Mouse (Mus musculus): Measurements from ENCODE around the gene Taf3. TPM values are rescaled to one million over a fixed set of nuclear protein-coding genes. Genes with fewer than 3 reads are reported as not detected.

Gene Taf3
- polyA plus RNA-seq, 1 experiment from 2014 or later: 11.9 TPM

GRCm38 (mm10) chr2:9894836-9895593 lies 153.4 kb downstream of the Taf3 start:
- H3K36me3 ChIP-seq (ENCODE audit: control insufficient read depth, insufficient read depth, low read length): no peaks in the 10 kb centered on the region
- WGBS (ENCODE audit: insufficient replicate concordance): under 1% methylated on average over 19 of the region's 19 CpGs
- H3K27me3 ChIP-seq (ENCODE audit: control insufficient read depth, insufficient read depth, low read length): peaks cover 85% of the 10 kb centered on the region
- no peak overlapping the region for H3K27ac ChIP-seq (ENCODE audit: low read depth, low read length)
- no peak overlapping the region for H3K9ac ChIP-seq (ENCODE audit: low read depth, low read length)
- H3K4me3 ChIP-seq (ENCODE audit: low read depth, low read length): no peak overlapping the region
- peak overlapping the region; percentile 56; the same call in 1 of the 2 replicates for H3K4me2 ChIP-seq
- no peak for ATAC-seq (replicated peaks; ENCODE audit: insufficient number of reproducible peaks, low FRiP score, low TSS enrichment)
- no peaks in the 10 kb centered on the region for H3K9me3 ChIP-seq (replicated peaks; ENCODE audit: control insufficient read depth, low read length)
- peaks cover 3% of the 10 kb centered on the region; the same call in 1 of the 2 replicates for H3K4me1 ChIP-seq (ENCODE audit: control insufficient read depth, insufficient read depth, low read length)

- Histone ChIP-seq H3K4me2 (no peak overlapping the region), H3K9me3 (replicated peaks; ENCODE audit: control insufficient read depth, low read length) (no peaks in the 10 kb centered on the region), H3K27ac (ENCODE audit: low read depth, low read length) (no peak overlapping the region), H3K4me1 (ENCODE audit: control insufficient read depth, insufficient read depth, low read length) (peaks cover 7% of the 10 kb centered on the region; the same call in 1 of the 2 replicates), H3K27me3 (ENCODE audit: control insufficient read depth, insufficient read depth, low read length) (peaks cover 92% of the 10 kb centered on the region), H3K4me3 (ENCODE audit: low read depth, low read length) (no peak overlapping the region), H3K36me3 (ENCODE audit: control insufficient read depth, insufficient read depth, low read length) (no peaks in the 10 kb centered on the region), H3K9ac (ENCODE audit: low read depth, low read length) (no peak overlapping the region)
- WGBS (ENCODE audit: insufficient replicate concordance): under 1% methylated on average over 6 of the region's 6 CpGs
- ATAC-seq (replicated peaks; ENCODE audit: insufficient number of reproducible peaks, low FRiP score, low TSS enrichment): no peak
These were observed 155.0 kb downstream of the Taf3 start for GRCm38 (mm10) chr2:9893272-9893953.

DNA sequence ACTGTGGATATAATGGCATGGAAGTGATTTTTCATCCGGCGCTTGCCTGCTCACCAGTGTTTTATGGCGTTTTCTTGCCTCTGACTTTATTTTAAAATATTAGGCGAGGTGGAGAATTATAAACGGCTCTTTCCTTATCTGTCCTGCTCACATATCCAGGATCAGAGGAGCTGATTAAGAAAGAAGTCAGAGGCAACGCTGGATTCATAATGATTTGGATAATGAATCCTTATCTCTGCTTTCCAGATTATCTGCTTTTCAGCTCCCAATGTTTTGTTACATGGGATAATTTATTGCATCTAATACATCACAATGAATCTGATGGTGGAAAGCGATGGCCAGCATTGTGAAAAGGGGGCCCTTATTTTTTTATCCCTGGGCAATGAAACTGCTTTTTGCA lies 155.9 kb downstream of the Taf3 start:
- 10% methylated on average over 7 of the region's 7 CpGs for WGBS (ENCODE audit: insufficient replicate concordance)
- Histone ChIP-seq H3K9ac (ENCODE audit: low read depth, low read length) (no peak overlapping the region), H3K36me3 (ENCODE audit: control insufficient read depth, insufficient read depth, low read length) (no peaks in the 10 kb centered on the region), H3K4me1 (ENCODE audit: control insufficient read depth, insufficient read depth, low read length) (peaks cover 7% of the 10 kb centered on the region; the same call in 1 of the 2 replicates), H3K4me2 (no peak overlapping the region), H3K27me3 (ENCODE audit: control insufficient read depth, insufficient read depth, low read length) (peaks cover 92% of the 10 kb centered on the region), H3K27ac (ENCODE audit: low read depth, low read length) (no peak overlapping the region), H3K4me3 (ENCODE audit: low read depth, low read length) (no peak overlapping the region), H3K9me3 (replicated peaks; ENCODE audit: control insufficient read depth, low read length) (no peaks in the 10 kb centered on the region)
- no peak for ATAC-seq (replicated peaks; ENCODE audit: insufficient number of reproducible peaks, low FRiP score, low TSS enrichment)

- Histone ChIP-seq H3K36me3 (ENCODE audit: control insufficient read depth, insufficient read depth, low read length) (no peaks in the 10 kb centered on the region), H3K9ac (ENCODE audit: low read depth, low read length) (no peak overlapping the region), H3K27me3 (ENCODE audit: control insufficient read depth, insufficient read depth, low read length) (peaks cover 92% of the 10 kb centered on the region), H3K4me3 (ENCODE audit: low read depth, low read length) (no peak overlapping the region), H3K4me1 (ENCODE audit: control insufficient read depth, insufficient read depth, low read length) (peaks cover 6% of the 10 kb centered on the region; the same call in 1 of the 2 replicates), H3K9me3 (replicated peaks; ENCODE audit: control insufficient read depth, low read length) (no peaks in the 10 kb centered on the region), H3K27ac (ENCODE audit: low read depth, low read length) (no peak overlapping the region), H3K4me2 (no peak overlapping the region)
- ATAC-seq (replicated peaks; ENCODE audit: insufficient number of reproducible peaks, low FRiP score, low TSS enrichment): no peak
- 4% methylated on average over 5 of the region's 5 CpGs for WGBS (ENCODE audit: insufficient replicate concordance)
These were observed 157.5 kb downstream of the Taf3 start for GRCm38 (mm10) chr2:9890906-9891305.

DNA sequence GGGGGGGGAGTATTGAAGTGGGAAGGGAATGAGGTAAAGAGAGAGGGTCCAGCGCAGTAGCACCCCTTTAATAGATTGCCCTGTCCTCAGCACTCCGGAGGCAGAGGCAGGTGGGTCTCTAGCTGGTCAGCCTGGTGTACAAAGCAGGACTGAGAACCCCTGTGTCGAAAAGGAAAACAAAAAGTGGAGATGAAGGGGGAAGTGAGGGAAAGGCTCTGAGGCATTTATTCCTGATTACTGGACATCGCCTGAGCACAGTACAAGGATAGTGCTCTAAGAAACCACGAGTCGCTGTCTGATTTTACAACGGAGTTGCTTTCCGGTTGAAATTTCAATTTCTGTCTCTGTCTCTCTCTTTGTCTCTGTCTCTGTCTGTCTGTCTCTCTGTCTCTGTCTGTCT lies 158.1 kb downstream of the Taf3 start:
- Histone ChIP-seq H3K27ac (ENCODE audit: low read depth, low read length) (no peak overlapping the region), H3K9me3 (replicated peaks; ENCODE audit: control insufficient read depth, low read length) (no peaks in the 10 kb centered on the region), H3K4me3 (ENCODE audit: low read depth, low read length) (peak overlapping the region; percentile 39), H3K27me3 (ENCODE audit: control insufficient read depth, insufficient read depth, low read length) (peaks cover 92% of the 10 kb centered on the region), H3K4me2 (peak overlapping the region; percentile 69; the same call in 1 of the 2 replicates), H3K9ac (ENCODE audit: low read depth, low read length) (no peak overlapping the region), H3K4me1 (ENCODE audit: control insufficient read depth, insufficient read depth, low read length) (peaks cover 4% of the 10 kb centered on the region; the same call in 1 of the 2 replicates), H3K36me3 (ENCODE audit: control insufficient read depth, insufficient read depth, low read length) (no peaks in the 10 kb centered on the region)
- 7% methylated on average over 8 of the region's 8 CpGs for WGBS (ENCODE audit: insufficient replicate concordance)
- no peak for ATAC-seq (replicated peaks; ENCODE audit: insufficient number of reproducible peaks, low FRiP score, low TSS enrichment)

GRCm38 (mm10) chr2:9889651-9890183 lies 158.7 kb downstream of the Taf3 start, which contains the start of gene Gata3:
Gene Gata3 (minus strand): TSS chr2:9890034.
- Histone ChIP-seq H3K4me2 (peak within 1 kb of the TSS; percentile 69), H3K9me3 (replicated peaks; ENCODE audit: control insufficient read depth, low read length) (no peaks in the 10 kb centered on the region), H3K27me3 (ENCODE audit: control insufficient read depth, insufficient read depth, low read length) (peaks cover 92% of the 10 kb centered on the region), H3K4me1 (ENCODE audit: control insufficient read depth, insufficient read depth, low read length) (peaks cover 4% of the 10 kb centered on the region; the same call in 1 of the 2 replicates), H3K27ac (ENCODE audit: low read depth, low read length) (no peak within 1 kb of the TSS), H3K4me3 (ENCODE audit: low read depth, low read length) (peak within 1 kb of the TSS; percentile 39), H3K9ac (ENCODE audit: low read depth, low read length) (no peak within 1 kb of the TSS), H3K36me3 (ENCODE audit: control insufficient read depth, insufficient read depth, low read length) (no peaks in the 10 kb centered on the region)
- under 1% methylated on average over 23 of the region's 23 CpGs for WGBS (ENCODE audit: insufficient replicate concordance)
- ATAC-seq (replicated peaks; ENCODE audit: insufficient number of reproducible peaks, low FRiP score, low TSS enrichment): no peak

DNA sequence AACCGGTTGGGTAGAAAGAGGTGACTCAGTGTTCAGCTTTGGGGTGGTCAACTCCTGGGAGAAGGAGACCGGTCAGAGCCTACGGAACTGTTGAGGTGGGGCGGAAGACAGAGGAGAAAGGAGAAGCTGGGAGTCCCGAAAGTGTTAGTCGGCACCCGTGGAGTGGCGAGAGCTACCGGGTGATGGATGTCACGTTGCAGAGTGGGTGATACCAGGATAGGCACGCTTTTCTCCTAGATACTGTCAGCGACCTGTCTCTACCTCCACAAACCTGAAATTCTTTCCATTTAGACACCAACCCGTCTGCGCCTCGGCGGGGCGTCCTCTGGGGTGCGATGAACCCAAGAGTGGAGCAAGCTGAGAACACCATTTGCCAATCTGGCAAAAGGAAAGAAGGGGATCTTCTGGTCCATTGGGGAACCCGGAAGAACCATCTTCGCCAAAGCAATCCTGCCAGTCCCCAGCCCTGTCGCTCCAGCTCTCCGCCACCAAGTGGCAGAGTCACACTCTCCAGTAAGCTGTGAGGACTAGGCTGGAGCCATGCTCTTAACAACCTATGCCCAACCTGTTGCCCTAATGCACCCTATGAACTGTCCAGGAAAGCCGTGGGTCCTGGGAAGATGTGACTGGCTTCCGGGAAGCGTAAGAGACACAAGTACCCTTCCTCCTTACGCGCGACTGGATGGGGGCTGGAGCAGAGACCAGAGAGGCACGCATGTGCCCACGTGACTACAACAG lies 159.3 kb downstream of the Taf3 start, which contains the start of gene 9230102O04Rik:
Gene 9230102O04Rik, minus strand, starts transcription at position 628 of the 738 bp plus-strand sequence.
- Histone ChIP-seq H3K9me3 (replicated peaks; ENCODE audit: control insufficient read depth, low read length) (no peaks in the 10 kb centered on the region), H3K27ac (ENCODE audit: low read depth, low read length) (no peak within 1 kb of the TSS), H3K4me3 (ENCODE audit: low read depth, low read length) (peak within 1 kb of the TSS; percentile 39), H3K4me1 (ENCODE audit: control insufficient read depth, insufficient read depth, low read length) (peaks cover 5% of the 10 kb centered on the region; the same call in 1 of the 2 replicates), H3K36me3 (ENCODE audit: control insufficient read depth, insufficient read depth, low read length) (no peaks in the 10 kb centered on the region), H3K9ac (ENCODE audit: low read depth, low read length) (no peak within 1 kb of the TSS), H3K27me3 (ENCODE audit: control insufficient read depth, insufficient read depth, low read length) (peaks cover 92% of the 10 kb centered on the region), H3K4me2 (peak within 1 kb of the TSS; percentile 69)
- under 1% methylated on average over 30 of the region's 30 CpGs for WGBS (ENCODE audit: insufficient replicate concordance)
- ATAC-seq (replicated peaks; ENCODE audit: insufficient number of reproducible peaks, low FRiP score, low TSS enrichment): peak; percentile 74

- ATAC-seq (replicated peaks; ENCODE audit: insufficient number of reproducible peaks, low FRiP score, low TSS enrichment): no peak
- H3K36me3 ChIP-seq (ENCODE audit: control insufficient read depth, insufficient read depth, low read length): no peaks in the 10 kb centered on the region
- H3K27me3 ChIP-seq (ENCODE audit: control insufficient read depth, insufficient read depth, low read length): peaks cover 90% of the 10 kb centered on the region
- H3K4me2 ChIP-seq: no peak overlapping the region; the same call in 1 of the 2 replicates
- H3K9ac ChIP-seq (ENCODE audit: low read depth, low read length): no peak overlapping the region
- no peak overlapping the region for H3K27ac ChIP-seq (ENCODE audit: low read depth, low read length)
- H3K4me3 ChIP-seq (ENCODE audit: low read depth, low read length): no peak overlapping the region
- 0% methylated on average over 7 of the region's 7 CpGs for WGBS (ENCODE audit: insufficient replicate concordance)
- peaks cover 14% of the 10 kb centered on the region; the same call in 1 of the 2 replicates for H3K4me1 ChIP-seq (ENCODE audit: control insufficient read depth, insufficient read depth, low read length)
- no peaks in the 10 kb centered on the region for H3K9me3 ChIP-seq (replicated peaks; ENCODE audit: control insufficient read depth, low read length)
These were observed 160.8 kb downstream of the Taf3 start for GRCm38 (mm10) chr2:9887636-9888035.
